Mouse (Mus musculus): ENCODE measurements at regions not wholly inside any gene's neighbourhood (a gene's known extent, or its start where the extent isn't known, plus 50 kb on each side); places are given as distances from the start of the nearest gene placed in this dataset.

DNA sequence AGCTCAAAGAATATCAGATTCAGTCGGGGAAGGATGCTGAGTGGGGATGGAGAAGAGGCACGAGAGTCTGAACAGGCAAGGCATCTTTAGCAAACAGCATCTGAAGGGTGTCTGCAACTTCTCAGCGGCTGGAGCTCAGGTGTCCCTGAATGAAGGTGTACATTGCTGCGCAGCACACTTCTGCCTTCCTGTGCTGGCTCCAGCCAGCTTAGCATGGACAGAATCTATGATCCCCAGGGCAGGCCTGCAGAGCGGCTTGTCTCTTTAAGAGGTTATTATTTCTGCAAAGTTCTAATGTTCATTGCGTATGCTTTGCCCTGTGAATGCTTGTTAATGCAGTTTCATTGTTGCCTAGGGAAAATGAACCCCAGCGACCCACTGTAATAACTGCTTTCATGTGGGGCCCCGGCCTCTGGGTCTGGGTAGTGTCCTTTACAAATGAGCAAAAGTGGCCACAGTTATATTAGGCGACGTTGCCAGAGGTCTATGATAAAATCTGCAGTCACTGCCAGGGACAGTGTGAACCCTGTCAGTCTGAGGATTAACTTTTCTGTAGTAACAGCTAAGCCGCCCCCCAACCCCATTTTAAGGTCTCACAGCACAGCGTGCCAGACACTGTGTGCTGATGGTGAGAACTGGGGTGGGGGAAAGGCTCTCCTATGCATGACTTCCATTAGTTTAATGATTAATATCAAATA, 88.3 kb upstream of the Bmper start:
- Histone ChIP-seq H3K27me3 (replicated peaks; ENCODE audit: control insufficient read depth, insufficient read depth, low read length) (no peaks in the 10 kb centered on the region), H3K27ac (replicated peaks; ENCODE audit: low read depth, low read length) (no peak overlapping the region), H3K9ac (ENCODE audit: low read depth, low read length) (no peak overlapping the region), H3K4me2 (ENCODE audit: low read depth, low read length) (no peak overlapping the region), H3K36me3 (ENCODE audit: control insufficient read depth, insufficient read depth, low read length) (no peaks in the 10 kb centered on the region), H3K9me3 (ENCODE audit: control insufficient read depth, low read length) (peaks cover 6% of the 10 kb centered on the region; the same call in 1 of the 2 replicates), H3K4me1 (ENCODE audit: control insufficient read depth, insufficient read depth, low read length) (no peaks in the 10 kb centered on the region), H3K4me3 (ENCODE audit: low read depth, low read length) (no peak overlapping the region)
- 54% methylated on average over 12 of the region's 12 CpGs for WGBS
- DNase-seq (ENCODE audit: low spot score) (no peak), ATAC-seq (ENCODE audit: low read depth) (no peak)

- H3K4me1 ChIP-seq (ENCODE audit: control insufficient read depth, insufficient read depth, low read length): no peaks in the 10 kb centered on the region
- no peak overlapping the region for H3K9ac ChIP-seq (ENCODE audit: low read depth, low read length)
- H3K4me2 ChIP-seq (ENCODE audit: low read depth, low read length): no peak overlapping the region
- DNase-seq (ENCODE audit: low spot score): no peak
- H3K27ac ChIP-seq (replicated peaks; ENCODE audit: low read depth, low read length): no peak overlapping the region
- WGBS: 79% methylated on average over 5 of the region's 5 CpGs
- H3K36me3 ChIP-seq (ENCODE audit: control insufficient read depth, insufficient read depth, low read length): no peaks in the 10 kb centered on the region
- no peaks in the 10 kb centered on the region for H3K27me3 ChIP-seq (replicated peaks; ENCODE audit: control insufficient read depth, insufficient read depth, low read length)
- peaks cover 6% of the 10 kb centered on the region; the same call in 1 of the 2 replicates for H3K9me3 ChIP-seq (ENCODE audit: control insufficient read depth, low read length)
- 0 out of 2 replicates have a peak, but pooled peaks have one; percentile 15 for ATAC-seq (ENCODE audit: low read depth)
- no peak overlapping the region for H3K4me3 ChIP-seq (ENCODE audit: low read depth, low read length)
These were observed 86.4 kb upstream of the Bmper start for GRCm38 (mm10) chr9:23136511-23136910.

DNA sequence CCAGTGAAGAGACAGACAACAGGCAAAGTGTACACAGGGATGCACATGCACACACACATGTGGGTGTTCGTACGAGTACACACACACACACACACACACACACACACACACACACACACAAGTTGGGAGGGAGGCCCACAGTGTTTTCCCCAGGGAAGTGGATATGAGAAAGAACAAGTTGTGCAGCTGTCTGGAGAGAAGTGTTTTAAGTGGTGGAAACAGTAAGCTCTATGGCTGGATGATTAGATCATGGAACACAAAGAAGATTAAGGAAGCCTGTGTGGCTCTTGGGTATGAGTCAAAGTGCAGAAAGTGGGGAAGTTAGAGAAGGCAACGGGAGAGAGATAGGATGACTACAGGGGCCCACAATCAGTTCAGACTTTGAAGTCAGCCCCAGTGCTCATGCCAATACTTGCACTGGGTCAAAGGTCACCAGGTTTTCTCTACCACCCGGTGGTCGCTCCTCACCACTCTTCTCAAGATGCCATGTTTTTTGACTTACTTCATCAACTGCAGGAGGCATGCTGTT, 85.1 kb upstream of the Bmper start:
- Histone ChIP-seq H3K4me2 (ENCODE audit: low read depth, low read length) (no peak overlapping the region), H3K27ac (replicated peaks; ENCODE audit: low read depth, low read length) (no peak overlapping the region), H3K9ac (ENCODE audit: low read depth, low read length) (no peak overlapping the region), H3K36me3 (ENCODE audit: control insufficient read depth, insufficient read depth, low read length) (no peaks in the 10 kb centered on the region), H3K9me3 (ENCODE audit: control insufficient read depth, low read length) (peaks cover 6% of the 10 kb centered on the region; the same call in 1 of the 2 replicates), H3K4me3 (ENCODE audit: low read depth, low read length) (no peak overlapping the region), H3K27me3 (replicated peaks; ENCODE audit: control insufficient read depth, insufficient read depth, low read length) (no peaks in the 10 kb centered on the region), H3K4me1 (ENCODE audit: control insufficient read depth, insufficient read depth, low read length) (no peaks in the 10 kb centered on the region)
- no peak for ATAC-seq (ENCODE audit: low read depth)
- WGBS: 61% methylated on average over 5 of the region's 5 CpGs
- DNase-seq (ENCODE audit: low spot score): peak; percentile 55

GRCm38 (mm10) chr9:23139580-23140162, 83.2 kb upstream of the Bmper start:
- Histone ChIP-seq H3K4me1 (ENCODE audit: control insufficient read depth, insufficient read depth, low read length) (no peaks in the 10 kb centered on the region), H3K9me3 (ENCODE audit: control insufficient read depth, low read length) (peaks cover 6% of the 10 kb centered on the region; the same call in 1 of the 2 replicates), H3K9ac (ENCODE audit: low read depth, low read length) (no peak overlapping the region), H3K4me3 (ENCODE audit: low read depth, low read length) (no peak overlapping the region), H3K36me3 (ENCODE audit: control insufficient read depth, insufficient read depth, low read length) (no peaks in the 10 kb centered on the region), H3K27ac (replicated peaks; ENCODE audit: low read depth, low read length) (no peak overlapping the region), H3K27me3 (replicated peaks; ENCODE audit: control insufficient read depth, insufficient read depth, low read length) (no peaks in the 10 kb centered on the region), H3K4me2 (ENCODE audit: low read depth, low read length) (no peak overlapping the region)
- ATAC-seq (ENCODE audit: low read depth) (no peak), DNase-seq (ENCODE audit: low spot score) (no peak)
- 48% methylated on average over 4 of the region's 4 CpGs for WGBS

GRCm38 (mm10) chr9:23144281-23144680, 78.6 kb upstream of the Bmper start:
- Histone ChIP-seq H3K36me3 (ENCODE audit: control insufficient read depth, insufficient read depth, low read length) (no peaks in the 10 kb centered on the region), H3K27ac (replicated peaks; ENCODE audit: low read depth, low read length) (no peak overlapping the region), H3K4me3 (ENCODE audit: low read depth, low read length) (no peak overlapping the region), H3K27me3 (replicated peaks; ENCODE audit: control insufficient read depth, insufficient read depth, low read length) (no peaks in the 10 kb centered on the region), H3K9ac (ENCODE audit: low read depth, low read length) (no peak overlapping the region), H3K4me2 (ENCODE audit: low read depth, low read length) (no peak overlapping the region), H3K4me1 (ENCODE audit: control insufficient read depth, insufficient read depth, low read length) (no peaks in the 10 kb centered on the region), H3K9me3 (ENCODE audit: control insufficient read depth, low read length) (no peaks in the 10 kb centered on the region)
- WGBS: 83% methylated on average over 7 of the region's 7 CpGs
- ATAC-seq (ENCODE audit: low read depth): no peak
- DNase-seq (ENCODE audit: low spot score): no peak

GRCm38 (mm10) chr9:23150338-23150737, 72.5 kb upstream of the Bmper start:
- no peaks in the 10 kb centered on the region for H3K4me1 ChIP-seq (ENCODE audit: control insufficient read depth, insufficient read depth, low read length)
- ATAC-seq (ENCODE audit: low read depth) (no peak), DNase-seq (ENCODE audit: low spot score) (no peak)
- H3K9ac ChIP-seq (ENCODE audit: low read depth, low read length): no peak overlapping the region
- 86% methylated on average over 6 of the region's 6 CpGs for WGBS
- H3K36me3 ChIP-seq (ENCODE audit: control insufficient read depth, insufficient read depth, low read length): no peaks in the 10 kb centered on the region
- H3K27ac ChIP-seq (replicated peaks; ENCODE audit: low read depth, low read length): no peak overlapping the region
- no peak overlapping the region for H3K4me2 ChIP-seq (ENCODE audit: low read depth, low read length)
- H3K4me3 ChIP-seq (ENCODE audit: low read depth, low read length): no peak overlapping the region
- no peaks in the 10 kb centered on the region for H3K27me3 ChIP-seq (replicated peaks; ENCODE audit: control insufficient read depth, insufficient read depth, low read length)
- H3K9me3 ChIP-seq (ENCODE audit: control insufficient read depth, low read length): no peaks in the 10 kb centered on the region

DNA sequence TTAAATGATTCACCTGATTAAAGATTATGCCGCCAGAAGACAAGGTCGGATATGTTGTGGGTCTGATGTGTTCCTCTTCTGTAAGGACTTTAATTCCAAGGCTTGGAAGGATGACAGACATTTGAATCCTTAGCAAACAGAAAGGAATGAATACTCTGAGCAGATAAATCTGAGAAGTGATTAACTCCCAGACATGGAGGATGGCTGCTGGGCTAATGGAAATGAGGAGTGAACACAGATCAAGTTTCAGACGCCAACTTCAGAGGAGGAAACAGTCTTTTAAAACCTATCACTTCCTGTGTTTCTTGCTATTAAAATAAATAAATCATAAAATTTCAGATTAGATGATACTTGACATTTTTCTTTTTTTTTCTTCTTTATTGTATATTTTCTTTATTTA, 72.0 kb upstream of the Bmper start:
- H3K27ac ChIP-seq (replicated peaks; ENCODE audit: low read depth, low read length): no peak overlapping the region
- WGBS: 48% methylated on average over 3 of the region's 3 CpGs
- no peak overlapping the region for H3K4me3 ChIP-seq (ENCODE audit: low read depth, low read length)
- H3K9me3 ChIP-seq (ENCODE audit: control insufficient read depth, low read length): no peaks in the 10 kb centered on the region
- 0 out of 2 replicates have a peak, but pooled peaks have one; percentile 18 for ATAC-seq (ENCODE audit: low read depth)
- H3K4me1 ChIP-seq (ENCODE audit: control insufficient read depth, insufficient read depth, low read length): no peaks in the 10 kb centered on the region
- no peaks in the 10 kb centered on the region for H3K36me3 ChIP-seq (ENCODE audit: control insufficient read depth, insufficient read depth, low read length)
- no peak overlapping the region for H3K9ac ChIP-seq (ENCODE audit: low read depth, low read length)
- no peak overlapping the region for H3K4me2 ChIP-seq (ENCODE audit: low read depth, low read length)
- H3K27me3 ChIP-seq (replicated peaks; ENCODE audit: control insufficient read depth, insufficient read depth, low read length): no peaks in the 10 kb centered on the region
- DNase-seq (ENCODE audit: low spot score): no peak

GRCm38 (mm10) chr9:23151953-23152490, 70.9 kb upstream of the Bmper start:
- Histone ChIP-seq H3K4me1 (ENCODE audit: control insufficient read depth, insufficient read depth, low read length) (peaks cover 5% of the 10 kb centered on the region; the same call in 1 of the 2 replicates), H3K9ac (ENCODE audit: low read depth, low read length) (no peak overlapping the region), H3K9me3 (ENCODE audit: control insufficient read depth, low read length) (no peaks in the 10 kb centered on the region), H3K4me2 (ENCODE audit: low read depth, low read length) (no peak overlapping the region), H3K27me3 (replicated peaks; ENCODE audit: control insufficient read depth, insufficient read depth, low read length) (no peaks in the 10 kb centered on the region), H3K36me3 (ENCODE audit: control insufficient read depth, insufficient read depth, low read length) (no peaks in the 10 kb centered on the region), H3K4me3 (ENCODE audit: low read depth, low read length) (no peak overlapping the region), H3K27ac (replicated peaks; ENCODE audit: low read depth, low read length) (no peak overlapping the region)
- DNase-seq (ENCODE audit: low spot score): no peak
- no peak for ATAC-seq (ENCODE audit: low read depth)
- 61% methylated on average over 1 of the region's 1 CpGs for WGBS
